Mouse (Mus musculus) thymus, adult 2 months (tissue): ENCODE measurements around the gene Syp. TPM values are rescaled to one million over a fixed set of nuclear protein-coding genes. Genes with fewer than 3 reads are reported as not detected.

Experiments
- DNase-seq: peaks from one replicate; pipeline ENCODE4 v3.0.0; 2021
- H3K27ac ChIP-seq: fragments of 200-500 bp; 2 replicates; pipeline ENCODE4 v1.5.1; 2012; ENCODE audit warnings: low read length, control low read depth; ENCODE audit not compliant: control insufficient read depth, insufficient read depth
- H3K27me3 ChIP-seq: fragments of 200-500 bp; 2 replicates; pipeline ENCODE4 v1.6.1; 2012; ENCODE audit warnings: mild to moderate bottlenecking, low read length, moderate library complexity, mixed read lengths; ENCODE audit not compliant: control insufficient read depth, insufficient read depth
- H3K36me3 ChIP-seq: fragments of 200-500 bp; 2 replicates; pipeline ENCODE4 v1.6.1; 2012; ENCODE audit warnings: mild to moderate bottlenecking, low read length, moderate library complexity; ENCODE audit not compliant: control insufficient read depth, insufficient read depth
- H3K4me1 ChIP-seq: fragments of 200-500 bp; replicated peaks from 2 replicates; pipeline ENCODE4 v1.6.1; 2012; ENCODE audit warnings: low read length; ENCODE audit not compliant: control insufficient read depth, insufficient read depth
- H3K4me3 ChIP-seq: fragments of 200-500 bp; 2 replicates; pipeline ENCODE4 v1.5.1; 2012; ENCODE audit warnings: mild to moderate bottlenecking, low read length, control low read depth, moderate library complexity; ENCODE audit not compliant: control insufficient read depth, insufficient read depth
- CTCF ChIP-seq: fragments of 200-500 bp; IDR thresholded peaks from 2 replicates; pipeline ENCODE4 v1.5.1; 2012; ENCODE audit warnings: mild to moderate bottlenecking, control low read depth, low read length, moderate library complexity, borderline replicate concordance; ENCODE audit not compliant: control insufficient read depth, poor library complexity, insufficient read depth; ENCODE audit errors: extremely low read depth
- POLR2A ChIP-seq: fragments of 200-500 bp; IDR thresholded peaks from 2 replicates; pipeline ENCODE4 v1.6.1; 2012; ENCODE audit warnings: mild to moderate bottlenecking, low read length, control low read depth, moderate library complexity; ENCODE audit not compliant: control insufficient read depth, poor library complexity, insufficient read depth; ENCODE audit errors: extremely low read depth
- WGBS: fragments of 180-500 bp; shearing (Covaris S2); methylation state at CpG from one replicate; pipeline ENCODE4 v1.1.7; 2018; 5-methylcytosine and 5-hydroxymethylcytosine counted together
- polyA plus RNA-seq: library from polyadenylated mRNA; depleted of rRNA; stranded (reverse); fragments of >200 nt; gene quantifications from 2 replicates; pipeline ENCODE4 v1.2.3, GENCODE M21; 2012; rRNA removed

The Syp gene
- polyA plus RNA-seq, result 1.2 and 1.8 TPM in 2 replicates

GRCm38 (mm10) chrX:7638401-7639091 is at the start of gene Syp:
Gene Syp (plus strand): TSS chrX:7638471.
- Histone ChIP-seq H3K4me1 (0 out of 2 replicates have a peak, but pooled peaks cover 5% of the 10 kb centered on the region), H3K27ac (no peak within 1 kb of the TSS), H3K36me3 (no peaks in the 10 kb centered on the region), H3K27me3 (no peaks in the 10 kb centered on the region; the same call in 1 of the 2 replicates), H3K4me3 (no peak within 1 kb of the TSS)
- 2% methylated on average over 39 of the region's 42 CpGs for WGBS
- peak; percentile 87 for DNase-seq
- TF ChIP-seq CTCF, result no peak
- no peak for TF ChIP-seq POLR2A

GRCm38 (mm10) chrX:7595371-7595770 is 42.9 kb upstream of the Syp start:
- H3K36me3 ChIP-seq, result peaks cover 11% of the 10 kb centered on the region
- no peaks in the 10 kb centered on the region for H3K27me3 ChIP-seq
- H3K27ac ChIP-seq, result no peak overlapping the region
- DNase-seq, result no peak
- no peaks in the 10 kb centered on the region for H3K4me1 ChIP-seq
- TF ChIP-seq CTCF, result no peak
- no peak for TF ChIP-seq POLR2A
- WGBS, result 95% methylated on average over 9 of the region's 9 CpGs
- no peak overlapping the region for H3K4me3 ChIP-seq

- Histone ChIP-seq H3K4me3 (no peak overlapping the region), H3K4me1 (peaks cover 3% of the 10 kb centered on the region; the same call in 1 of the 2 replicates), H3K36me3 (peaks cover 4% of the 10 kb centered on the region; the same call in 1 of the 2 replicates), H3K27me3 (no peaks in the 10 kb centered on the region), H3K27ac (no peak overlapping the region)
- TF ChIP-seq POLR2A (no peak), CTCF (no peak)
- DNase-seq, result no peak
- WGBS, result 60% methylated on average over 7 of the region's 7 CpGs
These were observed 34.3 kb upstream of the Syp start for GRCm38 (mm10) chrX:7604004-7604403.

- H3K27ac ChIP-seq, result no peak within 1 kb of the TSS
- 3% methylated on average over 28 of the region's 28 CpGs for WGBS
These were observed 33.2 kb upstream of the Syp start, which contains the start of gene Ccdc22 for GRCm38 (mm10) chrX:7604879-7605574. Gene Ccdc22 (minus strand): TSS chrX:7605517.

GRCm38 (mm10) chrX:7605575-7605941 is 32.7 kb upstream of the Syp start:
- 17% methylated on average over 8 of the region's 8 CpGs for WGBS
- TF ChIP-seq CTCF (no peak), POLR2A (no peak)
- Histone ChIP-seq H3K27me3 (no peaks in the 10 kb centered on the region; the same call in 1 of the 2 replicates), H3K27ac (no peak overlapping the region), H3K4me1 (peaks cover 7% of the 10 kb centered on the region), H3K4me3 (no peak overlapping the region), H3K36me3 (no peaks in the 10 kb centered on the region)
- DNase-seq, result no peak

More at GRCm38 (mm10) chrX:7604879-7605574, 33.2 kb upstream of the Syp start, which contains the start of gene Ccdc22:
- no peaks in the 10 kb centered on the region for H3K36me3 ChIP-seq
- H3K4me1 ChIP-seq, result peaks cover 3% of the 10 kb centered on the region; the same call in 1 of the 2 replicates
- H3K4me3 ChIP-seq, result peak within 1 kb of the TSS; percentile 97
- H3K27me3 ChIP-seq, result no peaks in the 10 kb centered on the region
- no peak for TF ChIP-seq CTCF
- TF ChIP-seq POLR2A, result no peak
- DNase-seq, result peak; percentile 80

GRCm38 (mm10) chrX:7606783-7607182 is 31.5 kb upstream of the Syp start, which contains the start of gene Cacna1f:
Gene Cacna1f (plus strand): TSS chrX:7607083.
- Histone ChIP-seq H3K27ac (no peak within 1 kb of the TSS), H3K36me3 (no peaks in the 10 kb centered on the region), H3K27me3 (no peaks in the 10 kb centered on the region; the same call in 1 of the 2 replicates), H3K4me1 (peaks cover 10% of the 10 kb centered on the region), H3K4me3 (no peak within 1 kb of the TSS)
- no peak for DNase-seq
- 86% methylated on average over 6 of the region's 6 CpGs for WGBS
- TF ChIP-seq CTCF (no peak), POLR2A (no peak)
